Mouse (Mus musculus) cerebellum, adult 11 months (tissue): ENCODE measurements around the gene Nhsl2.
A peak's percentile ranks its signal among the peaks of the same experiment; 100 is the strongest.
"Not testable (repeated sequence)": the region's sequence is repeated elsewhere in the genome, so short reads cannot be mapped to it uniquely, and the experiment has no call there.

Source experiments
- DNase-seq: peaks from one replicate; pipeline ENCODE4 v3.0.0; 2022

Nhsl2 gene

DNA sequence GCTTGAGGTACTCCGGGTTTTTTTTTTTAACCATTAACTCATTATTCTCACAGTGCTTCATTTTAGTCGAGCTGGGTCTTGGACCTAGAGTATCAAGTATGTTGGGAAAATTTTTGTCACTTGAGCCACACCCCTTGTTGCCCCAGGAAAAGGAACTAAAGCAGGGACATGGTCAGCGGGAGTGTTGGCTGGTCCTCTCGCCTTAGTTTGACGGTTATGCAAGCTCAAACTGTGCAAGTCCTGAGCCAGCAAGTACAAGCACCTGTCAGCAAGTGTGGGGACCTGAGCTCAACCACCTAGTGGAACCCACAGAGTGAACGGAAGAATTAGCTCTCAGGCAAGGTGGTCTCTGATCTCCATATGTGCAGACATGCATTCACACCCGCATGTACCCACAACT lies 252.7 kb downstream of the Nhsl2 start:
- no peak for DNase-seq

DNA sequence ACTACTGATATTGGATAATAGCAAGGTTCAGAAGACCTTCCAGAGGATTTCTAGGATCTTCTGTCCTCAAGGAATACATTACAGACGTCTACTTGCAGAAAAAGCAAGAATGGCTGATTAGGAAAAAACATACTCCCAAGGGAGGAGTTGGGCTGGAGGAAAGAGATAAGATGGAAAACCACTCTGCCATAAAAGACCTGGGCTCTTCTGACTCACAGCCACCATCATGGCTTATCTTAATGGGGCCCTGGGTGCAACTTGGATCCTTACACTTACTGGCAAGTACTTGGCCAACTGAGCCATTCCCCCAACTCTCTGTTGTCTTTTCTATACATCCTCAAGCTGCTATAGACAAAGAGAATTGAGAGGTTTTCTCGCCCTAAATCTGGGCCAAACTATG lies 254.6 kb downstream of the Nhsl2 start:
- not testable (repeated sequence) for DNase-seq

GRCm38 (mm10) chrX:102109349-102109748 lies 260.2 kb downstream of the Nhsl2 start:
- DNase-seq, result not testable (repeated sequence)

DNA sequence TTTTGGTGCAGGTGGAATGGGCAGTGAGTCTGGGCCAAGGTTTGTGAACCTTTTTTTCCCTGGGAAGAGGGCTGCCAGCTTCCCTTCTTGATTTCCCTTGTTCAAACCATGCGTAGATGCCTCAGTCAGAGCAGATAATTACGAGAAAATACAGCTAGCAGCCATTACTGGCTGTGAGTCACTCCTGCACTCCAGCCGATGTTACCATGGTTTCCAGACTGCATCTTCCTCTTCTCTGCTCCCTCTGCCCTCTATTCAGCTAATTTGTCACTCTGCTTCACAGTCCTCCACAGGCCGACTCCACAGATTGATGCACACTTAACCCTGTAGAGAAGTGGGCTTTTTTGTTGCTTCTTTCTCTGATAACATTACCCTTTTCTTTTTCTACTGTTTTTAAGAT lies 266.5 kb downstream of the Nhsl2 start:
- no peak for DNase-seq

GRCm38 (mm10) chrX:102119042-102119864 lies 270.1 kb downstream of the Nhsl2 start, which contains the start of gene Pin4:
Gene Pin4, plus strand, starts transcription at chrX:102119447.
- DNase-seq, result peak; percentile 89

GRCm38 (mm10) chrX:102121321-102121720 lies 272.1 kb downstream of the Nhsl2 start:
- DNase-seq, result no peak

DNA sequence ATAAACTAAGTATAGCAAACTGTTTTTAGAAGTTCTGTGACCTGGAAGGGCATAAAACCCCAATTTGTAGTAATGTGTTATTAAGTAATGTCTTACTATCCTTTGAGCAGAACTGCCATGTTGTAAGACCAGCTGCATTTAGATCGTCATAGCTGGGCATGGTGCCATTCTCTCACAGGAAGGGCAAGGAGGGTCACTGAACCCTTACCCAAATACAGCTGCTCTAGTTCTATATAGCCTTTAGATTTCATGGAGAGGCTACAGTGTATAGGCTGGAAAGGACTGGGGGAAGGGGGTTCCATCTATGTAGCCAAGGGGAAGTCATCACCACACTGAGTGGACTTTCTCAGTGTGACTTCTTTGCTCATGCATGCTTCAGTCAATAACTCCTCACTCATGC lies 292.0 kb downstream of the Nhsl2 start:
- no peak for DNase-seq
